Mouse (Mus musculus) ES-E14 (cell line): ENCODE data around the gene Bcas3.

Source experiments
- CHD2 ChIP-seq: IDR thresholded peaks from 2 replicates; pipeline ENCODE4 v1.6.1; 2014; ENCODE audit warnings: mild to moderate bottlenecking, low read depth, low read length, inconsistent platforms
- HCFC1 ChIP-seq: IDR thresholded peaks from 2 replicates; pipeline ENCODE4 v1.6.1; 2012; ENCODE audit warnings: low read length, inconsistent platforms, borderline replicate concordance; ENCODE audit not compliant: insufficient read depth
- MAFK ChIP-seq: IDR thresholded peaks from 2 replicates; pipeline ENCODE4 v1.6.1; 2014; ENCODE audit warnings: mild to moderate bottlenecking, low read depth, low read length, inconsistent platforms; ENCODE audit not compliant: insufficient read depth
- ZC3H11A ChIP-seq: IDR thresholded peaks from 2 replicates; pipeline ENCODE4 v1.6.1; 2012; ENCODE audit warnings: low read depth, mild to moderate bottlenecking, inconsistent platforms, low read length, borderline replicate concordance

GRCm38 (mm10) chr11:85811229-85811628, 458.3 kb downstream of the Bcas3 start:
- no peak for TF ChIP-seq CHD2
- no peak for TF ChIP-seq MAFK
- no peak for TF ChIP-seq ZC3H11A
- TF ChIP-seq HCFC1 = no peak
